Mouse (Mus musculus) monocyte, adult 5-6 weeks (primary cell): Measurements from ENCODE around the gene Luzp4. TPM values are rescaled to one million over a fixed set of nuclear protein-coding genes. Genes with fewer than 3 reads are reported as not detected.
"Not testable (repeated sequence)": the region's sequence is repeated elsewhere in the genome, so short reads cannot be mapped to it uniquely, and the experiment has no call there.

Experiments used
- ATAC-seq: fragments of 153-309, 156-312 bp; replicated peaks from 2 replicates; pipeline ENCODE4 v1.8.0; 2017; ENCODE audit warnings: mild to moderate bottlenecking; ENCODE audit not compliant: low TSS enrichment, insufficient number of reproducible peaks, severe bottlenecking, poor library complexity, low FRiP score
- total RNA-seq: library from RNA; stranded (forward); fragments of 200-1000, 200-491, 200-594 nt; gene quantifications from 3 replicates; pipeline ENCODE4 v1.2.3, GENCODE M21; 2017

Luzp4 gene
- not detected in 3 replicates for total RNA-seq

DNA sequence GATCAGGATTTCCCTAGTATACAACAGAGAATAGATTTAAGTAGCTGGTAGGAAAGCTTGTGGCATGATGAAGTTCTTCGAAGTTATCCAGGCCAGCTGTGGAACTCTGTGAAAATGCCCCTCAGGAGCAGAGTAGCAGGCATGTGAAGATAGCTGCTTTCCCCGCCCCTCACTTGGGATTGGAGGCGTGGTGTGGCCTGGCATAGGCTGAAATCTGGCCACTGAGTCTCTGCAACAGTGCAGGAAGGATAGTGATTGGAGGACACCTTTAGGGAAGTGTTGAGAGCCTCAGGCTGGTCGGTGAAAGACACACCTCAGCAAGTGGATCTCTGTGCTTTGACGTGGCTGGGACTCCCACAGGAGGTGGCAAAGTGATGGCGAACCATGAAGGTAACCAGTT lies at the start of gene Luzp4:
Gene Luzp4, plus strand, starts transcription at position 301 of the 400 bp plus-strand sequence.
- ATAC-seq, result not testable (repeated sequence)

DNA sequence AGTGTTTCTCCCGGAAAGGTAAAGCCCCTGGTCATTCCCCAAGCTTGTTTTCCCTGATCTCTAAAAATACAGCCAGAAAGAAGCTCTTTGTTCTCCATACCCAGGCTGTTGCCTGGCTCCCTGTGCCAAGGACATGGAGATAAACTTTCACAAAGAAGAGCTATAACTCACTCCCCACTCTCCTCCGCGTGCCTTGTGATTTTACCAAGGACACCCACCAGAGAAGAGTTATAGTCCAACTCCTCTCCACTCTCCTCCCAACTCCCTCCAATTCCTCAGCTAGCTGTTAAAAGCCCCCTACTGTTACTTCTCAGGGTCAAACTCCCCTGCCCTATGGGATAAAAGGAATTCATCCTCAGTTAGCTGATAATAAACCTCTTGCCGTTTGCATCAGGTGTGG lies 15.6 kb upstream of the Luzp4 start:
- ATAC-seq, result not testable (repeated sequence)

Other genes with a start within 250 kb of the Luzp4 start
- not detected in 3 replicates for gene Gm8334, start 242.5 kb upstream of the Luzp4 start, total RNA-seq
- not detected in 3 replicates for gene Gm15127, start 194.0 kb upstream of the Luzp4 start, total RNA-seq
- not detected in 3 replicates for gene Ott, start 216.6 kb downstream of the Luzp4 start, total RNA-seq